Mouse (Mus musculus) kidney, embryonic 16.5 days (tissue): ENCODE measurements around the gene Ak7. TPM values are rescaled to one million over a fixed set of nuclear protein-coding genes. Genes with fewer than 3 reads are reported as not detected.

Experiments used
- ATAC-seq: fragments of 200-750 bp; cut with Nextera tagmentation; 2 replicates; pipeline ENCODE4 v1.8.0; 2017; ENCODE audit warnings: moderate TSS enrichment; ENCODE audit not compliant: low FRiP score, low TSS enrichment
- H3K27ac ChIP-seq: fragments of 300-500 bp; sonication (generic); 2 replicates; pipeline ENCODE4 v1.5.1; 2014; ENCODE audit warnings: low read length
- H3K27me3 ChIP-seq: fragments of 300-500 bp; sonication (generic); 2 replicates; pipeline ENCODE4 v1.6.1; 2014; ENCODE audit warnings: low read length, control low read depth, mixed read lengths; ENCODE audit not compliant: insufficient read depth
- H3K36me3 ChIP-seq: fragments of 300-500 bp; sonication (generic); 2 replicates; pipeline ENCODE4 v1.6.1; 2014; ENCODE audit warnings: low read length, control low read depth, mixed read lengths; ENCODE audit not compliant: insufficient read depth
- H3K4me1 ChIP-seq: fragments of 300-500 bp; sonication (generic); 2 replicates; pipeline ENCODE4 v1.6.1; 2014; ENCODE audit warnings: low read length, control low read depth, mixed read lengths; ENCODE audit not compliant: insufficient read depth
- H3K4me2 ChIP-seq: fragments of 300-500 bp; sonication (generic); replicated peaks from 2 replicates; pipeline ENCODE4 v1.6.1; 2014; ENCODE audit warnings: low read depth, low read length
- H3K4me3 ChIP-seq: fragments of 300-500 bp; sonication (generic); 2 replicates; pipeline ENCODE4 v1.5.1; 2014; ENCODE audit warnings: mild to moderate bottlenecking, low read length
- H3K9ac ChIP-seq: fragments of 300-500 bp; sonication (generic); replicated peaks from 2 replicates; pipeline ENCODE4 v1.6.1; 2014; ENCODE audit warnings: low read length
- H3K9me3 ChIP-seq: fragments of 300-500 bp; sonication (generic); 2 replicates; pipeline ENCODE4 v1.6.1; 2016; ENCODE audit warnings: low read length, control low read depth
- WGBS: fragments of 180-500 bp; shearing (Covaris S2); extraction: QIAGEN DNeasy Blood & Tissue Kit; methylation state at CpG from one replicate; pipeline ENCODE4 v1.1.7; 2014; 5-methylcytosine and 5-hydroxymethylcytosine counted together
- polyA plus RNA-seq: library from polyadenylated mRNA; unstranded; fragments of >200 nt; fragmentation: Nextera tagmentation; extraction: Ambion mirVana; gene quantifications from 2 replicates; pipeline ENCODE4 v1.2.1, GENCODE M21; 2015

The Ak7 gene
- polyA plus RNA-seq, 1 experiment from 2014 or later: 1.4 TPM

GRCm38 (mm10) chr12:105807416-105807815 is 101.6 kb downstream of the Ak7 start:
- Histone ChIP-seq H3K36me3 (peaks cover 57% of the 10 kb centered on the region), H3K4me2 (no peak overlapping the region), H3K27ac (no peak overlapping the region)

DNA sequence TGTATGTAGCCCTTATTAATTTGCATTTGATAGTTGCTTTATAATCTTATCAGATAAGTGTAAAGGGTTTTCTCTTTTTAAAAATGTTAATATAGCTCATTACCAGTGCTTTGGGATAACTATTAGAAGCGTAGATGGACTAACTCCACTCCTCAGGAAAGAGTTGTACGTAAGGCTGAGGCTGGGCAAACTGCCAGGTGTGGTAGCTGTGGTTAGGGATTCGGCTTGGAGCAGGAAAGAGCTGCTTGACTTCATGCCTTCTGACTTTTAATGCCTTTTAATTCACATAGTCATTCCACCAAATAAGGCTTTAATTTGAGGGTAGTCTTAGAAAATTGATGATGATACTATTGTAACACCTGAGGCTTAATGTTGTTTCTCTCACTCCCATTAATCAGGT is 103.2 kb downstream of the Ak7 start:
- peaks cover 53% of the 10 kb centered on the region for H3K36me3 ChIP-seq
- no peak overlapping the region for H3K27ac ChIP-seq
- no peaks in the 10 kb centered on the region for H3K4me1 ChIP-seq
- no peak overlapping the region for H3K9ac ChIP-seq
- H3K9me3 ChIP-seq: no peaks in the 10 kb centered on the region
- 60% methylated on average over 3 of the region's 3 CpGs for WGBS
- H3K4me2 ChIP-seq: no peak overlapping the region
- no peak overlapping the region for H3K4me3 ChIP-seq
- H3K27me3 ChIP-seq: no peaks in the 10 kb centered on the region
- ATAC-seq: no peak

More at GRCm38 (mm10) chr12:105807416-105807815, 101.6 kb downstream of the Ak7 start:
- no peak overlapping the region for H3K4me3 ChIP-seq
- ATAC-seq: no peak
- no peak overlapping the region for H3K9ac ChIP-seq
- 94% methylated on average over 7 of the region's 7 CpGs for WGBS
- H3K27me3 ChIP-seq: no peaks in the 10 kb centered on the region
- H3K4me1 ChIP-seq: no peaks in the 10 kb centered on the region
- H3K9me3 ChIP-seq: no peaks in the 10 kb centered on the region

DNA sequence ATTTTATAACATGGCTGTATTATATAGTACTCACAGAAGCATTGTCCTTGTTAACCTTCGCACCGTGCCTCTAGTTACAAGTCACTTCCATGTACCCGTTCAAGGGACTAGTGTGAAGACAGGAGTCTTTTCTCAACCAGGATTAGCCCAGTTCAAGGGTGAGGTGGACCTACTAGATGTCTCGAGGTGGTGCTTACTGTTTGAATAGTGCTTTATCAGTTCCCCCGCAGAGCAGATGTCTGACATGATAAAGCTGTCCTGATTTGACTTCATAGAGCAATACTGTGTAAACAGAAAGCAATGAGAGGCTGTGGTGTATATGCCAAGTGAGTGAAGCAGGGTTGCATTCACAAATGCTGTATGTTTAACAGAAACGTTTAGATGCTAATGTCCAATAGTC is 104.8 kb downstream of the Ak7 start:
- no peak overlapping the region for H3K4me3 ChIP-seq
- H3K4me1 ChIP-seq: no peaks in the 10 kb centered on the region
- H3K36me3 ChIP-seq: peaks cover 51% of the 10 kb centered on the region
- no peak overlapping the region for H3K4me2 ChIP-seq
- ATAC-seq: no peak
- H3K9ac ChIP-seq: no peak overlapping the region
- H3K27me3 ChIP-seq: no peaks in the 10 kb centered on the region
- H3K27ac ChIP-seq: no peak overlapping the region
- 83% methylated on average over 6 of the region's 6 CpGs for WGBS
- no peaks in the 10 kb centered on the region for H3K9me3 ChIP-seq

- H3K4me1 ChIP-seq: peaks cover 3% of the 10 kb centered on the region; the same call in 1 of the 2 replicates
- no peak overlapping the region for H3K9ac ChIP-seq
- ATAC-seq: no peak
- H3K27ac ChIP-seq: no peak overlapping the region
- H3K27me3 ChIP-seq: no peaks in the 10 kb centered on the region
- peaks cover 37% of the 10 kb centered on the region for H3K36me3 ChIP-seq
- H3K9me3 ChIP-seq: no peaks in the 10 kb centered on the region
- no peak overlapping the region for H3K4me2 ChIP-seq
- no peak overlapping the region for H3K4me3 ChIP-seq
- WGBS: 90% methylated on average over 6 of the region's 6 CpGs
These were observed 108.2 kb downstream of the Ak7 start for GRCm38 (mm10) chr12:105813957-105814356.

DNA sequence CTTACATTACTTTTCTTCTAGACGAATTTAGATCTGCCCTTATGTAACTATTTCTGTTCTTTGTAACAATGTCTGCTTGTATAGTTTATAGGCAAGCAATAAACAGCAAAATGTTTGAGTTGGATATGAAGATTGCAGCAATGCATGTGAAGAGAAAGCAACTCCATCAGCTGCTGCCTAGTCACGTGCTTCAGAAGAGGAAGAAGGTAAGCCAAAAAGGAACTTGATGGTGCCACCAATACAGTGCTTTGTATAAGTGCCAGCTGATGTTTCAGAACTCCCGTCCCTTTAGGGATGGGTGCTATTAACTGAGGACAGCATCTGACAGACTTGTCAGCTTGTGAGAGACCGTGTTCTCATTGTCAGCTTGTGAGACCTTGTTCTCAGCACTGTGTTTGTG is 117.7 kb downstream of the Ak7 start:
- peaks cover 65% of the 10 kb centered on the region for H3K36me3 ChIP-seq
- H3K9ac ChIP-seq: no peak overlapping the region
- H3K9me3 ChIP-seq: no peaks in the 10 kb centered on the region
- no peaks in the 10 kb centered on the region for H3K27me3 ChIP-seq
- no peak for ATAC-seq
- H3K4me1 ChIP-seq: no peaks in the 10 kb centered on the region
- no peak overlapping the region for H3K4me2 ChIP-seq
- WGBS: 89% methylated on average over 4 of the region's 4 CpGs
- no peak overlapping the region for H3K4me3 ChIP-seq
- H3K27ac ChIP-seq: no peak overlapping the region

- Histone ChIP-seq H3K9ac (no peak overlapping the region), H3K36me3 (peaks cover 73% of the 10 kb centered on the region), H3K4me3 (no peak overlapping the region), H3K4me2 (no peak overlapping the region), H3K27ac (no peak overlapping the region), H3K9me3 (no peaks in the 10 kb centered on the region), H3K4me1 (no peaks in the 10 kb centered on the region), H3K27me3 (no peaks in the 10 kb centered on the region)
- 83% methylated on average over 8 of the region's 8 CpGs for WGBS
- no peak for ATAC-seq
These were observed 119.0 kb downstream of the Ak7 start for GRCm38 (mm10) chr12:105824743-105825142.

- Histone ChIP-seq H3K4me3 (no peak overlapping the region), H3K36me3 (peaks cover 77% of the 10 kb centered on the region)
- WGBS: 91% methylated on average over 4 of the region's 4 CpGs
These were observed 119.5 kb downstream of the Ak7 start for GRCm38 (mm10) chr12:105825266-105825665.

More at GRCm38 (mm10) chr12:105825266-105825665, 119.5 kb downstream of the Ak7 start:
- Histone ChIP-seq H3K4me2 (no peak overlapping the region), H3K4me1 (no peaks in the 10 kb centered on the region), H3K9ac (no peak overlapping the region), H3K27me3 (no peaks in the 10 kb centered on the region), H3K9me3 (no peaks in the 10 kb centered on the region), H3K27ac (no peak overlapping the region)
- ATAC-seq: no peak

Other genes starting within 250 kb of the Ak7 start
- 1.7 and 1.9 TPM in 2 replicates for gene Bdkrb2, start 142.8 kb upstream of the Ak7 start, polyA plus RNA-seq
- not detected in 2 replicates for gene Bdkrb1, start 102.9 kb upstream of the Ak7 start, polyA plus RNA-seq
- 29.4 and 30.0 TPM in 2 replicates for gene Gskip, start 21.1 kb upstream of the Ak7 start, polyA plus RNA-seq
- gene Atg2b, start 20.8 kb upstream of the Ak7 start, polyA plus RNA-seq: 12.3 and 12.4 TPM in 2 replicates
- 191 and 197 TPM in 2 replicates for gene Papola, start 78.7 kb downstream of the Ak7 start, polyA plus RNA-seq